Mouse (Mus musculus) brain, adult 2 months (tissue): ENCODE results near the gene Cep170.
A peak's percentile ranks its signal among the peaks of the same experiment; 100 is the strongest.

Source experiments
- DNase-seq: peaks from one replicate; pipeline ENCODE4 v3.0.0; 2011; ENCODE audit warnings: low read depth, low spot score

The Cep170 gene

GRCm38 (mm10) chr1:176749708-176750107 is 64.2 kb downstream of the Cep170 start:
- no peak for DNase-seq

DNA sequence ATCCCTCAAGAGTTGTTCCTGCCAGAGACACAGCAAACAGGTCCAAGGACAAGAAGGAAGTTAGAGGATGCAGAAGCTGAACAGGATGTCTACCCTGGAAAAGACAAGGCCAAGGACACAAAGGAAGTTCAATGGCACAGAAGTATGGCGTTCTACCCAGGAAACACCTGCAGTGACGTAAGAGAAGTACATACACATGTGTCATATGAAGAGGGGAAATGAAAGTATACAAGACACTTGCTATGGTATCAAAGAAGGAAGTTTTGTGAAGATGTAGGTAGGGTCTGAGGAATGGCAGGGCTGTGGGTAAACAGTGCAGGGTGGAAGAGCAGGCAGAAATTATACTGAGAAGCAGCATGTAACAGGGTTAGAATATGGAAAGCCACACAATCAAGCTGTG is 81.0 kb downstream of the Cep170 start:
- DNase-seq, result no peak

GRCm38 (mm10) chr1:176730528-176730927 is 83.3 kb downstream of the Cep170 start:
- DNase-seq, result no peak

GRCm38 (mm10) chr1:176727372-176727771 is 86.5 kb downstream of the Cep170 start:
- DNase-seq, result no peak

GRCm38 (mm10) chr1:176724771-176725170 is 89.1 kb downstream of the Cep170 start:
- no peak for DNase-seq

DNA sequence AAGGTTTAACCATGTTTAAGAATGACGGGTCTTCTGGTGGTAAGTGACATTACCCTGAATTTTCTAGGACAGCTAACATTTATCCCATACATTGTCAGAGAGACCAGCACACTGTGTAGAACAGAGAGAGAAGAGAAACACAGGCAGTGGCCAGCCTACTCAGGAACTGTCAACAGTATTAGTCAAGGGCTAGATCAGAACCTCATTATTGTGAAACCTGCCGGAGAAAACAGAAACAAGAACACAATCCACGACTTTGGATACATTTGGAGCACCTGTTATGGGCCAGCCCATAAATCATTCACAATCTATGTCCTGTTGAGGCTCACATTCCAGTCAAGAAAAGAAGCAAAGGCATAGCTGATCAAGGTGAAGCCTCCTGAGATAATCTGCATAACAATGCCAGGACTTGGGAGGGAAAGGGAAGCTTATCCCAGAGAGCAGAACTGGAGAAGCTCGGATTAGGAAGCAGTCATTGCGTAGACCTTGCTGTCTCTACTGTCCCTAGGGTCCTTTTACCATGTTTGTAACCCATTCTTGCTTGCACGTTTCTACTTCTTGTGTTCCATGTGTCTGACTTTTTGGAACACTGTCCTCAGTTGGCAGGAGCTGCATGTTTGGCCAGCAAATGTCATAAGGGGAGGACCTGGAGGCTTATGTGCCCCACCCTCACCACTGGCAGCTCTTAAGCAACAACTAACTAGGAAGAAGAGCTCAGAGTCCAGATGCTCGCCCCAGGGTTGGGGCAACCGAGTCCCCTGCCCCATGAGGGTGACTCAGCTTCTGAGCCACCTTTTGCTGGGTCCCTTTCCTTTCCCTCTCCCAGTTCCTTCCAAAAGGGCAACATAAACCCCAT is 89.8 kb downstream of the Cep170 start:
- no peak for DNase-seq

GRCm38 (mm10) chr1:176712436-176712835 is 101.4 kb downstream of the Cep170 start:
- peak; percentile 78 for DNase-seq

GRCm38 (mm10) chr1:176700226-176700625 is 113.6 kb downstream of the Cep170 start:
- no peak for DNase-seq

- DNase-seq, result peak; percentile 68
These were observed 114.1 kb downstream of the Cep170 start for GRCm38 (mm10) chr1:176699793-176700192.

- peak; percentile 74 for DNase-seq
These were observed 115.2 kb downstream of the Cep170 start for GRCm38 (mm10) chr1:176698647-176699046.

GRCm38 (mm10) chr1:176697091-176697490 is 116.8 kb downstream of the Cep170 start:
- no peak for DNase-seq

DNA sequence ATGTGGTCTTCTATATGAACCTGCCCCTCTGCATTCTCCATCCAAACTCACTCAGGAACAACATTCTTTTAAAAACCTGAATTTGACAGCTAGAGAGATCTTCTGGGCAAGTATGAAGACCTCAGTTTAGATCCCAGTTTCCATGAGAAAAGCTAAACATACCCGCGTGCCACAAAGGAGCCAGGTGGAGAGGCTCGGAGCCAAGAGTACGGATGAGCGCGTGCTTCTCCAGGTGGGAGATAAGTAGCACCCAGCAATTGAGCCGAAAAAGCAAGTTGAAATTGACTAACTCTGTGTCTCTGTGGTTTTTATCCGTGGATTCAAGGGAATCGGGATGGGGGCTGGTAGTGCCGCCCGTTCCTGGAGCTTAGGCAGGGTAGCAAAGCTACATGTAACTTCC is 122.8 kb downstream of the Cep170 start:
- DNase-seq, result no peak

DNA sequence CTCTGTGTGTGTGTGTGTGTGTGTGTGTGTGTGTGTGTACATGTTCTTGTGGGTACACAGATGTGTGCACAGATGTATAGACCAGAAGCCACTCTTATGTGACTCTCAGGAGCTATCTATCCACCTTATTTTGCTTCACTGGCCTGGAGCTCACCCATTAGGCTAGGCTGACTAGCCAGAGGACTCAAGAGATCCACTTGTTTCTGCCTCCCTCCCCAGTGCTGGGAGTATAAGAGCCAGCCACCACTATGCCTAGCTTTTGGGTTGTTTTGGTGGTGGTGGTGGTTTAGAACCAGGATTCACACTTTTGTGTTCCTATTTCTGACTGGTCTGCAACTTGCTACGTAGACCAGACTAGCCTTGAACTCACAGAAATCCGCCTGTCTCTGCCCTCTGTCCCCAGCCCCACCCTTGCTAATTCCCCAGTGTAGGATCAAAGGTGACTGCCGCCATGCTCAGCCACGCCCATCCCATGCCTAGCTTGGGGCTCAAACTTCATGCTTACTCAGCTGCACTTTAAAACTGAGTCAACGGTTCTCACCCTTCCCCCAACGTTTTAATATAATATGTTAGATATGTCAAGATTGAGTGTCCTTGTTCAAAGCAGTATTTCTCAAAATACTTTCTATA is 125.5 kb downstream of the Cep170 start:
- no peak for DNase-seq
